Mouse (Mus musculus) lung, adult 2 months (tissue): Measurements from ENCODE around the gene Dab2.

Experiments
- CTCF ChIP-seq: fragments of 200-500 bp; IDR thresholded peaks from 2 replicates; pipeline ENCODE4 v1.5.1; 2011; ENCODE audit warnings: mild to moderate bottlenecking, low read length, control low read depth; ENCODE audit not compliant: insufficient read depth
- POLR2A ChIP-seq: fragments of 200-500 bp; IDR thresholded peaks from 2 replicates; pipeline ENCODE4 v1.6.1; 2011; ENCODE audit warnings: low read depth, mild to moderate bottlenecking, control low read depth, low read length, borderline replicate concordance; ENCODE audit errors: extremely low read depth

GRCm38 (mm10) chr15:6388631-6389030 lies 89.0 kb downstream of the Dab2 start:
- TF ChIP-seq CTCF (no peak), POLR2A (no peak)
